Mouse (Mus musculus) thymus, postnatal 10 days (tissue): ENCODE measurements around the gene Ncs1.
A peak's percentile ranks its signal among the peaks of the same experiment; 100 is the strongest.

ENCODE experiments used
- DNase-seq, 2 experiments: peaks; one replicate each; pipeline ENCODE4 v3.0.0; 2021; ENCODE audit warnings: low spot score in 2 of 2

Gene Ncs1

GRCm38 (mm10) chr2:31245051-31245450 is 572 bp upstream of the Ncs1 start:
- no peak for DNase-seq

- DNase-seq = peak in 1 of 2 experiments; percentile 29
Observed at GRCm38 (mm10) chr2:31246251-31246971, 788 bp downstream of the Ncs1 start.

- DNase-seq = no peak
Observed at GRCm38 (mm10) chr2:31248856-31249255, 3.2 kb downstream of the Ncs1 start.

GRCm38 (mm10) chr2:31252167-31252566 is 6.5 kb downstream of the Ncs1 start:
- no peak for DNase-seq

GRCm38 (mm10) chr2:31253463-31253862 is 7.8 kb downstream of the Ncs1 start:
- DNase-seq = no peak

GRCm38 (mm10) chr2:31254806-31255205 is 9.2 kb downstream of the Ncs1 start:
- no peak for DNase-seq

- peak; percentile 82 to 83 for DNase-seq
Observed at GRCm38 (mm10) chr2:31255952-31256938, 10.6 kb downstream of the Ncs1 start.

GRCm38 (mm10) chr2:31257096-31257495 is 11.5 kb downstream of the Ncs1 start:
- no peak for DNase-seq

- peak; percentile 37 to 44 for DNase-seq
Observed at GRCm38 (mm10) chr2:31258609-31259366, 13.2 kb downstream of the Ncs1 start.

GRCm38 (mm10) chr2:31259367-31259920 is 13.8 kb downstream of the Ncs1 start:
- DNase-seq = no peak

GRCm38 (mm10) chr2:31260549-31260948 is 14.9 kb downstream of the Ncs1 start:
- DNase-seq = no peak

GRCm38 (mm10) chr2:31263039-31263461 is 17.4 kb downstream of the Ncs1 start:
- no peak for DNase-seq

- DNase-seq = no peak
Observed at GRCm38 (mm10) chr2:31263746-31264378, 18.2 kb downstream of the Ncs1 start.

- DNase-seq = no peak
Observed at GRCm38 (mm10) chr2:31267447-31267846, 21.8 kb downstream of the Ncs1 start.

- DNase-seq = no peak
Observed at GRCm38 (mm10) chr2:31268631-31269030, 23.0 kb downstream of the Ncs1 start.

GRCm38 (mm10) chr2:31269188-31269587 is 23.6 kb downstream of the Ncs1 start:
- no peak for DNase-seq

- no peak for DNase-seq
Observed at GRCm38 (mm10) chr2:31269847-31270246, 24.2 kb downstream of the Ncs1 start.

GRCm38 (mm10) chr2:31270470-31270869 is 24.8 kb downstream of the Ncs1 start:
- DNase-seq = no peak

GRCm38 (mm10) chr2:31271071-31271470 is 25.4 kb downstream of the Ncs1 start:
- DNase-seq = no peak

GRCm38 (mm10) chr2:31274993-31275392 is 29.4 kb downstream of the Ncs1 start:
- no peak for DNase-seq

- DNase-seq = no peak
Observed at GRCm38 (mm10) chr2:31277810-31278209, 32.2 kb downstream of the Ncs1 start.
